Mouse (Mus musculus) urinary bladder, adult 2 months (tissue): ENCODE data around the gene Fam19a5. TPM values are rescaled to one million over a fixed set of nuclear protein-coding genes. Genes with fewer than 3 reads are reported as not detected.

Source experiments
- DNase-seq: peaks from one replicate; pipeline ENCODE4 v3.0.0; 2022; ENCODE audit warnings: low spot score
- polyA plus RNA-seq: library from polyadenylated mRNA; depleted of rRNA; stranded (reverse); fragments of >200 nt; gene quantifications from 2 replicates; pipeline ENCODE4 v1.2.3, GENCODE M21; 2012

Fam19a5 gene
- polyA plus RNA-seq, 1 experiment, result 7.8 TPM

DNA sequence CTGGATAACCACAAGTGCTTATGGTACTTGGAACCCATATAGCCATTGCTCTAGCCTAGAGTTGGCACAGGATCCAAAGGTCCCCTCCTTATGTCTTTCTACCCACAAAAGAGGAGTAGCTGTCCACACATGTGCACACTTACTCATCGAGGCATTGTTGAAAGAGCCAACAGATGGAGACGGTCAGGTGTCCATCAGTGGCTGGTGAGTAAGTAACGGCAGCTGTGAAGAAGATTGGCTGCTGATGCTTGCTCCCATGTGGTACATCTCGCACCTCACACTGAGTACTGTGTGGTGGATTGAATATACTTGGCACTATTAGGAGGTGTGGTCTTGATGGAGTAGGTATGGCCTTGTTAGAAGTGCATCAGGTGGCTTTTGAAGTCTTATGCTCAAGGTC lies 192.2 kb downstream of the Fam19a5 start:
- no peak for DNase-seq

DNA sequence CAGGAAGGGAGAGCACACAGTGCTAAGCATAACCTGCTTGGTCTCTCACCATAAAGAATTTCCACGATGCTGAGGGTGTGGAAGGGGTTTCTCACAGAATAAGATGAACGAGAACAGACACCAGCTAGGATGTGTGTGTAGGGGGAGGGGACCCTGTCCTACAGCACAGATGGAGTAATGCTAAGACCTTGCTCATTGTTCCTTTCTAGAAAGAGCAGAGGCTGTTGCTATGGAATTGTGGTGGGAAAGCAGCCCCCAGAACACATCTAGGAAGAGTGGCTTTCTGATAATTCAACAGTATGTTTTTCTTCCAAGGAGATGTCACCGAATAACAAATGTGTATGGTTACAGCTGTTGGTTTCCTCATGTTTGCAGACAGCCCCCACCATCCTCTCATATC lies 211.4 kb downstream of the Fam19a5 start:
- no peak for DNase-seq

DNA sequence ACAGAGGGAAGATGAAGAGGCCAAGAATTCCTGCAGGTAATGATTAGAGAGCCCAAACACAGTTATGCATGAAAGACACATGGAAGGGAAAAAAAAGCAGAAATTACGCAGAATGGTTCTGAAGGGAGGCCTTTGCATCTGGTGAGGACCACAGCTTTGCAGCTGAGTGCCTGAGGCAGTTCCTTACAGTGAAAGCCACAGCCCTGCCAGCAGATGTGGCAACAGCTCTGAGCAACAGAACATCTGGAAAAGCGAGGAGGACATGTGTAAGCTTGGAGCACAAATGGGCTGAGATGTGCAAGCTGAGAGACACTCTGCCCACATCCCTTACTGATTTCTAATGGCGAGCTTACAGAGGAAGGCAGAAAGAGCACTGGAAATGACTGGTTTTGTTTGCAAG lies 221.8 kb downstream of the Fam19a5 start:
- DNase-seq, result no peak

DNA sequence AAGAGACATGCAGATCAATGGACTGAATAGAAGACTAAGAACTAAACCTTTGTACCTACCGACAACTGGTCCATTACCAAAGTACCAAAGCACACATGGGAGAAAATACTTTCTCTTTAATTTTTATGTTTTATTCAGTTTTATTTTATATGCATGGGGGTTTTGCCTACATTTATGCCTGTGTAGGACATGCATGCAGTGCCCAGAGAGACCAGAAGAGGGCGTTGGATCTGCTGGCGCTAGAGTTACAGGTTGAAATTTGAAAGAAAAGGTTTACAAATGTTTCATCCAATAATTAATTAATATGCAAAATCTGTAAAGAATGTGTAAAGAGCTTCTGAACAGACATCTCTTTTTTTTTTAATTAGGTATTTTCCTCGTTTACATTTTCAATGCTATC lies 229.9 kb downstream of the Fam19a5 start:
- no peak for DNase-seq

DNA sequence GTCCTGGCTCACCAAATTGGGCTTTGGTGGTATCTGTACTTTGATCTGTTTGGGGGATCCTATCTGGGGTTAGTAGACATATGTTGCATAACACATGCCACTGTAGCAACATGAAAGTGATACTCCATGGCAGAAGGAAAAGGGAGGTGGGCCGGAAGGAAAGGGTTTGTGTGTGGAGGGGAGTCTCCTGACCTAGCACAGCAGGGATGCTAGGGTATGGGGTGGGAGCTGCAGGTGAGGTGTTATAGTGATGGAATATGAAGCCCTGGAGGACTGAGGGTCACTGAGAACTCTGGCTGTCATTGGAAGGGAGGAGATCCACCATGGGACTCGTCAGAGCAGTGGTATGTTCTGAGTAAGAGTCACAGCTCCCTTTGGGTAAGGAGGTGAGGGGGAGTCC lies 239.2 kb downstream of the Fam19a5 start:
- no peak for DNase-seq

DNA sequence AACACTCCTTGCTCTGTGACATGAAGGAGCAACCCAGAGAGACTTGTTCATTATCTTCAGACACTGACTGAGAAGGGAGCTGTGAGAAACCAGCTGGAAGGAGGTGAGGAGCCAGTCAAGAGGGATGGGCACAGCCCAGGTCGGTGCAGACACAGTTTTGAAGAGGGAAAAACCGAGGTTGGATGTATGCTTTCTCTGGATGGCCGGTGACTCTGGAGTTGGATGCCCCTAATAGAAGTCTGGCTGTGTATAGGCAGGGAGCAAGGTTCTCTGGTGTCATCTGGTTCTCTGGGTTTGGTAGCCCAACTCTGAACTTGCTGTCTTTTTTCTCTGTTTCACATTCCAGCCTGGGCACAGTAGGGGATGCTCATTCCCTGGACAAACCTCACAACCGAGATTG lies 245.6 kb downstream of the Fam19a5 start:
- DNase-seq, result no peak

DNA sequence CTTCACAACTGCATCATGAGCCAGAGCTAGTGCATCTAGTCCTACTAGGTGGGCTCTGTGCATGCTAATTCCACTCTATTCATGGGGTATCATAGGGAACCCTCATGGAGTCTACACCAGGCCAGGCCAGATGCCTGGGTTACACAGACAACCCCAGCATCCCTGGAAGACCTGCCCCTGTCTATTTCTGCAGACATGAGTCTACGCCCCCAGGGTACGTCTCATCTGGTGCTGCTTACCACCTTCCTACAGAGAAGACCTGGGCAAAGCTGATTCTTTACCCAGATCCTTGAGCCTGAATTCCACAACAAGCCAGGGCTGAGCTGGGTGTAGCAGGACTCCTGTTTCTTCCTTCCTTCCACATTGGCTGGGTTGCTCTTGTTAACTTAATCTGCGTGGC lies 249.6 kb downstream of the Fam19a5 start:
- no peak for DNase-seq

DNA sequence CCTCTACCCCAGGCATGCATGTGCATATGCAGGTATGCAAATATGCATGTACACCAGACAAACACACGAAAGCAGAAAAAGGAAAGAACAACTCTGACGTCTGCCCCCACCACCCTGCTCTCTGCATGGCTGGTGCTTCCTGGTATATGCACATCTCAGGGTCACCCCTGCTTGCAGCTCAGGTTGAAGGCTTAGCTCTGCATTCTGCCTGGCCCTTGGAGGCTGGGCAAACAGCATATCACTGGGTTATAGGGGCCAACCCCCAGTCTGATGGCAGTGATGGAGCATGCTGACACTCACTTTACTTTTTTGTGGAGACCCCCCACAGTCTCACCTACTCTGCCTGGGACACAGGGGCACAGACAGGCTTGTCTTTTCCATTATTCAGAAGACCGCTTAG lies 252.5 kb downstream of the Fam19a5 start:
- DNase-seq, result no peak
